ENCODE assay signal across 9 mouse cellular contexts in genomic region chr12:61524183-61524651, GRCm38 (mm10). TPM values are rescaled to one million over a fixed set of nuclear protein-coding genes. Genes with fewer than 3 reads are reported as not detected.
DNase-seq lines count a peak whose midpoint lies in the region; ATAC-seq lines count a peak whose summit lies in the region.
"Had no signal": no experiment of that assay in that cellular context is flagged by ENCODE, and none has a peak within 500 bp of the region (broad histone marks: within the 10 kb centered on the region; RNA-seq: fewer than 3 reads in every experiment).

No protein-coding gene starts in this region.

- H3K9ac ChIP-seq in forebrain, embryonic 16.5 days (replicated peaks; ENCODE audit: low read depth, low read length): peak overlapping the region; percentile 89
- H3K9ac ChIP-seq in neural tube, embryonic 14.5 days (replicated peaks; ENCODE audit: low read depth, low read length): peak overlapping the region; percentile 80

- H3K36me3 ChIP-seq in heart, embryonic 10.5 days: no peaks in the 10 kb centered on the region
- no peaks in the 10 kb centered on the region for H3K36me3 ChIP-seq in forebrain, embryonic 16.5 days (ENCODE audit: control insufficient read depth, insufficient read depth)
- no peaks in the 10 kb centered on the region for H3K36me3 ChIP-seq in neural tube, embryonic 14.5 days (ENCODE audit: control insufficient read depth, insufficient read depth, low read length)

- H3K27me3 ChIP-seq in heart, embryonic 10.5 days (ENCODE audit: insufficient read depth, poor library complexity, severe bottlenecking): peaks cover 55% of the 10 kb centered on the region
- 0 out of 2 replicates have a peak, but pooled peaks cover 3% of the 10 kb centered on the region for H3K27me3 ChIP-seq in forebrain, embryonic 16.5 days (replicated peaks; ENCODE audit: control insufficient read depth, insufficient read depth, low read length)
- peaks cover 9% of the 10 kb centered on the region; the same call in 1 of the 2 replicates for H3K27me3 ChIP-seq in neural tube, embryonic 14.5 days (ENCODE audit: control insufficient read depth, insufficient read depth, low read length)
- H3K27me3 ChIP-seq: CH12.LX had no signal

- no peak for ATAC-seq in forebrain, embryonic 16.5 days
- ATAC-seq in neural tube, embryonic 14.5 days (ENCODE audit: low read depth): 0 out of 2 replicates have a peak, but pooled peaks have one; percentile 2

- no peaks in the 10 kb centered on the region for H3K9me3 ChIP-seq in heart, embryonic 10.5 days
- H3K9me3 ChIP-seq in forebrain, embryonic 16.5 days (ENCODE audit: control insufficient read depth, low read length): no peaks in the 10 kb centered on the region
- no peaks in the 10 kb centered on the region for H3K9me3 ChIP-seq in neural tube, embryonic 14.5 days (ENCODE audit: control insufficient read depth, low read length)

- no peak for DNase-seq in heart, embryonic 10.5 days (ENCODE audit: low spot score)
- DNase-seq in heart, postnatal 25 days (ENCODE audit: low spot score): no peak
- DNase-seq in R1 (ENCODE audit: low read depth, low spot score): peak; percentile 23
- peak; percentile 44 to 49 for DNase-seq in left cerebral cortex, adult 8-10 months (ENCODE audit: low spot score in 2 of 2)
- no peak for DNase-seq in urinary bladder, adult 2 months (ENCODE audit: low spot score)
- DNase-seq in kidney, adult 9 months: no peak

- no peak overlapping the region for H3K27ac ChIP-seq in heart, embryonic 10.5 days
- peak overlapping the region; percentile 87 for H3K27ac ChIP-seq in forebrain, embryonic 16.5 days (ENCODE audit: low read length)
- H3K27ac ChIP-seq in neural tube, embryonic 14.5 days (ENCODE audit: low read depth, low read length): peak overlapping the region; percentile 87

- H3K4me3 ChIP-seq in heart, embryonic 10.5 days: peak overlapping the region; percentile 75
- H3K4me3 ChIP-seq in forebrain, embryonic 16.5 days (replicated peaks; ENCODE audit: low read length): peak overlapping the region; percentile 57
- H3K4me3 ChIP-seq in neural tube, embryonic 14.5 days (ENCODE audit: low read depth, low read length): peak overlapping the region; percentile 67

- peak overlapping the region; percentile 85 for H3K4me2 ChIP-seq in forebrain, embryonic 16.5 days (ENCODE audit: low read length)
- peak overlapping the region; percentile 79 for H3K4me2 ChIP-seq in neural tube, embryonic 14.5 days (ENCODE audit: low read depth, low read length)

- under 1% methylated on average over 33 of the region's 33 CpGs for WGBS in heart, embryonic 10.5 days
- WGBS in forebrain, embryonic 16.5 days: under 1% methylated on average over 33 of the region's 33 CpGs
- under 1% methylated on average over 33 of the region's 33 CpGs for WGBS in neural tube, embryonic 14.5 days

- peaks cover 21% of the 10 kb centered on the region for H3K4me1 ChIP-seq in heart, embryonic 10.5 days
- H3K4me1 ChIP-seq in forebrain, embryonic 16.5 days (replicated peaks; ENCODE audit: control insufficient read depth, insufficient read depth, low read length): peaks cover 15% of the 10 kb centered on the region
- H3K4me1 ChIP-seq in neural tube, embryonic 14.5 days (ENCODE audit: control insufficient read depth, insufficient read depth, low read length): peaks cover 6% of the 10 kb centered on the region; the same call in 1 of the 2 replicates

- intact Hi-C loops in heart, postnatal 25 days (cut with DNase I): no loop called here

RNA-seq across cellular contexts. Expression of gene Lrfn5, which starts 1.3 kb away (rescaled TPM):
- polyA plus RNA-seq in heart, embryonic 10.5 days (2016; fragmentation: Nextera tagmentation; extraction: Ambion mirVana): 0.05 and 0.11 TPM in 2 replicates
- total RNA-seq in heart, postnatal 25 days (2021): not detected
- polyA plus RNA-seq in forebrain, embryonic 16.5 days (2015; fragmentation: Nextera tagmentation; extraction: Ambion mirVana): 65.9 and 82.2 TPM in 2 replicates
- total RNA-seq in left cerebral cortex, adult 8-10 months (2022): 100 to 1,000 TPM in 2 of 4 experiments, 10 to 100 TPM in 2; 97.2 to 110 (median 103) TPM
- 86.1 and 87.3 TPM in 2 replicates for polyA plus RNA-seq in neural tube, embryonic 14.5 days (2014; fragmentation: Nextera tagmentation; extraction: Ambion mirVana)
- polyA plus RNA-seq in urinary bladder, adult 2 months (2012; rRNA removed): 0.21 and 0.25 TPM in 2 replicates
- total RNA-seq: CH12.LX had no signal

Comparison
In these comparisons a context has a peak if more than half of its experiments do, and no peak if none do; other contexts are left out.
1. DNase-seq: peak in R1 (single experiment) and left cerebral cortex, adult 8-10 months (2 of 2); none in heart, embryonic 10.5 days (single experiment), heart, postnatal 25 days (single experiment), urinary bladder, adult 2 months (single experiment) and kidney, adult 9 months (single experiment).
2. RNA of gene Lrfn5, which starts 1.3 kb away (polyA plus RNA-seq): 86.1 to 87.3 TPM in neural tube, embryonic 14.5 days and 65.9 to 82.2 TPM in forebrain, embryonic 16.5 days; 0.21 to 0.25 TPM in urinary bladder, adult 2 months and 0.05 to 0.11 TPM in heart, embryonic 10.5 days; every median in the first group is over 10 times any median in the second.
3. Peak in every context shown above with its lines, with median percentiles within 50 percentile points of each other: H3K4me3 ChIP-seq.